In genomic region chr15:8716330-8716964, GRCm38 (mm10) we compare ENCODE assay signal across 9 mouse cellular contexts. TPM values are rescaled to one million over a fixed set of nuclear protein-coding genes. Genes with fewer than 3 reads are reported as not detected.
DNase-seq lines count a peak whose midpoint lies in the region; ATAC-seq and TF ChIP-seq lines count a peak whose summit lies in the region.
"Had no signal": no experiment of that assay in that cellular context is flagged by ENCODE, and none has a peak within 500 bp of the region (broad histone marks: within the 10 kb centered on the region; RNA-seq: fewer than 3 reads in every experiment).

No protein-coding gene starts in this region.

- peak overlapping the region; percentile 18; the same call in 1 of the 2 replicates for H3K4me3 ChIP-seq in layer of hippocampus, adult 2 months
- H3K4me3 ChIP-seq in cortical plate, adult 2 months (ENCODE audit: insufficient read depth, low read length), result no peak overlapping the region

- TF ChIP-seq CTCF in layer of hippocampus, adult 2 months (conservative IDR thresholded peaks at IDR 0.05), result no peak
- no peak for TF ChIP-seq CTCF in cortical plate, adult 2 months (IDR thresholded peaks at IDR 0.05; ENCODE audit: extremely low read depth, insufficient read depth, low read length)

- H3K27ac ChIP-seq in layer of hippocampus, adult 2 months, result peak overlapping the region; percentile 88
- H3K27ac ChIP-seq in cortical plate, adult 2 months (ENCODE audit: insufficient read depth, low read length), result peak overlapping the region; percentile 23; the same call in 1 of the 2 replicates

- DNase-seq in layer of hippocampus, adult 2 months (ENCODE audit: low spot score in 2 of 2), result no peak
- no peak for DNase-seq in layer of hippocampus, adult 9-10 months (ENCODE audit: low spot score)
- DNase-seq in naive thymus-derived CD4-positive, alpha-beta T cell, adult 2 months (ENCODE audit: low read depth), result peak; percentile 10
- no peak for DNase-seq in embryo, embryonic 9.5 days (ENCODE audit: extremely low spot score)
- DNase-seq in kidney, postnatal 14 days, result no peak
- no peak for DNase-seq in heart, adult 18-20 months

- no peaks in the 10 kb centered on the region for H3K4me1 ChIP-seq in cortical plate, adult 2 months (ENCODE audit: control insufficient read depth, insufficient read depth, low read length)

- peak; percentile 41 for ATAC-seq in inflammation-experienced regulatory T-cells, adult 6 months
- ATAC-seq: activated CD4-positive, CD25-positive, alpha-beta regulatory T cell, adult 4 months had no signal

- no peak for TF ChIP-seq POLR2A in cortical plate, adult 2 months (IDR thresholded peaks at IDR 0.05; ENCODE audit: extremely low read depth, insufficient read depth, low read length)

RNA-seq across cellular contexts. Expression of gene Slc1a3, which starts 5.9 kb away (rescaled TPM):
- total RNA-seq in layer of hippocampus, adult 2 months (2021), result 100 to 1,000 TPM; 388 to 405 TPM
- polyA plus RNA-seq in cortical plate, adult 2 months (2012; rRNA removed), result 373 TPM in 2 replicates
- under 1 TPM in 2 of 3 experiments, not detected in 1; 0.36 to 0.44 TPM for polyA plus RNA-seq in inflammation-experienced regulatory T-cells, adult 6 months (2017; shearing (Covaris generic))
- 1 to 10 TPM; 1.2 to 3.5 TPM for total RNA-seq in heart, adult 18-20 months (2021)

Comparison
In these comparisons a context has a peak if more than half of its experiments do, and no peak if none do; other contexts are left out.
1. RNA of gene Slc1a3, which starts 5.9 kb away (total RNA-seq): 388 to 405 TPM in layer of hippocampus, adult 2 months; 1.2 to 3.5 TPM in heart, adult 18-20 months; every median in the first group is over 10 times any median in the second.